In the genomic region with DNA sequence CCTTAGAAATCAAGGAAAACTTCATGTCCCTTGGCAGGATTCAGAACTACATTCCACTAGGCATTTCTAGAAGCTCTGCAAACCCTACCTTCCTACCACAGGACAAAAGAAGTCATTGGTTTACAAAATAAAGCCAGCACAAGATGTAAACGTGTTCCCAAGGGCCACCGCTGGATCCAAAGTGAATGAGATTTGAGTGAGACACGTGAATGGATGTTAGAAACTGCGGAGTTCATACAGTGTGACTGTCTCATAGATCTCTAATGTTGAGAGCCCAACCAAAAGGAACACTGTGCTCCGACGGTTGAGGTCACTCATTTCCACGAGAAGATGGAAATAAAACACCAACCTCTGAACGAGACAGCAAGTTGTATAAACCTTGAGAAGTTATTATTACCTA, we compare ENCODE assay signal across 8 mouse cellular contexts. TPM values are rescaled to one million over a fixed set of nuclear protein-coding genes. Genes with fewer than 3 reads are reported as not detected.
A peak's percentile ranks its signal among the peaks of the same experiment; 100 is the strongest.
DNase-seq lines count a peak whose midpoint lies in the region; ATAC-seq lines count a peak whose summit lies in the region.

No protein-coding gene starts in this region.

- peak overlapping the region; percentile 94; the same call in 1 of the 2 replicates for H3K4me3 ChIP-seq in heart, embryonic 13.5 days
- H3K4me3 ChIP-seq in neural tube, embryonic 12.5 days, result no peak overlapping the region
- H3K4me3 ChIP-seq in limb, embryonic 12.5 days (replicated peaks), result no peak overlapping the region
- H3K4me3 ChIP-seq in neural tube, embryonic 13.5 days, result no peak overlapping the region

- H3K27me3 ChIP-seq in heart, embryonic 13.5 days (replicated peaks), result peaks cover 3% of the 10 kb centered on the region; the same call in 1 of the 2 replicates
- no peaks in the 10 kb centered on the region for H3K27me3 ChIP-seq in neural tube, embryonic 12.5 days (replicated peaks)
- no peaks in the 10 kb centered on the region for H3K27me3 ChIP-seq in limb, embryonic 12.5 days
- no peaks in the 10 kb centered on the region for H3K27me3 ChIP-seq in neural tube, embryonic 13.5 days

- no peak overlapping the region for H3K27ac ChIP-seq in heart, embryonic 13.5 days (replicated peaks)
- no peak overlapping the region for H3K27ac ChIP-seq in neural tube, embryonic 12.5 days
- H3K27ac ChIP-seq in limb, embryonic 12.5 days, result no peak overlapping the region
- no peak overlapping the region for H3K27ac ChIP-seq in neural tube, embryonic 13.5 days (replicated peaks)

- H3K4me2 ChIP-seq in heart, embryonic 13.5 days, result peak overlapping the region; percentile 84
- 0 out of 2 replicates have a peak overlapping the region, but pooled peaks have one; percentile 90 for H3K4me2 ChIP-seq in neural tube, embryonic 12.5 days (replicated peaks)
- H3K4me2 ChIP-seq in limb, embryonic 12.5 days, result peak overlapping the region; percentile 90; the same call in 1 of the 2 replicates
- H3K4me2 ChIP-seq in neural tube, embryonic 13.5 days, result peak overlapping the region; percentile 79

- ATAC-seq in heart, embryonic 13.5 days (ENCODE audit: extremely low read depth, insufficient number of reproducible peaks, low FRiP score, low TSS enrichment), result no peak
- no peak for ATAC-seq in neural tube, embryonic 12.5 days (ENCODE audit: low FRiP score, low read depth)
- no peak for ATAC-seq in limb, embryonic 12.5 days (ENCODE audit: insufficient number of reproducible peaks, insufficient read depth, low FRiP score, low TSS enrichment, low read depth)
- no peak for ATAC-seq in neural tube, embryonic 13.5 days (ENCODE audit: low read depth)

- WGBS in heart, embryonic 13.5 days, result 84% methylated on average over 8 of the region's 8 CpGs
- WGBS in neural tube, embryonic 12.5 days, result 88% methylated on average over 8 of the region's 8 CpGs
- 86% methylated on average over 8 of the region's 8 CpGs for WGBS in limb, embryonic 12.5 days
- WGBS in neural tube, embryonic 13.5 days, result 84% methylated on average over 8 of the region's 8 CpGs

- no peaks in the 10 kb centered on the region for H3K9me3 ChIP-seq in heart, embryonic 13.5 days
- no peaks in the 10 kb centered on the region for H3K9me3 ChIP-seq in neural tube, embryonic 12.5 days
- H3K9me3 ChIP-seq in limb, embryonic 12.5 days, result no peaks in the 10 kb centered on the region
- H3K9me3 ChIP-seq in neural tube, embryonic 13.5 days, result no peaks in the 10 kb centered on the region

- H3K4me1 ChIP-seq in heart, embryonic 13.5 days, result peaks cover 31% of the 10 kb centered on the region
- H3K4me1 ChIP-seq in neural tube, embryonic 12.5 days, result peaks cover 16% of the 10 kb centered on the region
- peaks cover 22% of the 10 kb centered on the region for H3K4me1 ChIP-seq in limb, embryonic 12.5 days (replicated peaks)
- peaks cover 31% of the 10 kb centered on the region for H3K4me1 ChIP-seq in neural tube, embryonic 13.5 days (replicated peaks)

- H3K9ac ChIP-seq in heart, embryonic 13.5 days, result no peak overlapping the region; the same call in 1 of the 2 replicates
- no peak overlapping the region for H3K9ac ChIP-seq in neural tube, embryonic 12.5 days
- no peak overlapping the region for H3K9ac ChIP-seq in limb, embryonic 12.5 days (replicated peaks)
- H3K9ac ChIP-seq in neural tube, embryonic 13.5 days, result no peak overlapping the region

- no peaks in the 10 kb centered on the region for H3K36me3 ChIP-seq in heart, embryonic 13.5 days
- no peaks in the 10 kb centered on the region for H3K36me3 ChIP-seq in neural tube, embryonic 12.5 days
- no peaks in the 10 kb centered on the region for H3K36me3 ChIP-seq in limb, embryonic 12.5 days
- H3K36me3 ChIP-seq in neural tube, embryonic 13.5 days, result no peaks in the 10 kb centered on the region

- no peak for DNase-seq in heart, postnatal 4 days
- no peak for DNase-seq in neural tube, embryonic 10.5 days (ENCODE audit: extremely low spot score, low spot score)
- DNase-seq in right cerebral cortex, postnatal 10 days (ENCODE audit: low spot score in 2 of 2), result no peak
- no peak for DNase-seq in cerebellum, adult 18-20 months

RNA-seq across cellular contexts. Expression of gene Man1a2, which starts 1.5 kb away (rescaled TPM):
- polyA plus RNA-seq in heart, embryonic 13.5 days (2015; fragmentation: Nextera tagmentation; extraction: Ambion mirVana), result 46.7 and 54.2 TPM in 2 replicates
- 10 to 100 TPM; 78.7 to 82.8 TPM for total RNA-seq in heart, postnatal 4 days (2021)
- polyA plus RNA-seq in neural tube, embryonic 12.5 days (2016; fragmentation: Nextera tagmentation; extraction: Ambion mirVana), result 58.0 and 76.6 TPM in 2 replicates
- polyA plus RNA-seq in limb, embryonic 12.5 days (2016; fragmentation: Nextera tagmentation; extraction: Ambion mirVana), result 80.9 and 98.4 TPM in 2 replicates
- 40.9 and 47.1 TPM in 2 replicates for polyA plus RNA-seq in neural tube, embryonic 13.5 days (2015; fragmentation: Nextera tagmentation; extraction: Ambion mirVana)
